Mouse (Mus musculus) liver, embryonic 11.5 days (tissue): ENCODE results near the gene Ebf1. TPM values are rescaled to one million over a fixed set of nuclear protein-coding genes. Genes with fewer than 3 reads are reported as not detected.

Experiments
- ATAC-seq: fragments of 200-750 bp; cut with Nextera tagmentation; replicated peaks from 2 replicates; pipeline ENCODE4 v1.8.0; 2017; ENCODE audit warnings: moderate number of reproducible peaks, mild to moderate bottlenecking, moderate TSS enrichment, moderate library complexity; ENCODE audit not compliant: low FRiP score
- DNase-seq: peaks from one replicate; pipeline ENCODE4 v3.0.0-alpha.2; 2017; ENCODE audit warnings: low spot score
- H3K27ac ChIP-seq: fragments of 300-500 bp; sonication (generic); 2 replicates; pipeline ENCODE4 v1.5.1; 2014; ENCODE audit warnings: mild to moderate bottlenecking, low read depth, low read length, control low read depth
- H3K27me3 ChIP-seq: fragments of 300-500 bp; sonication (generic); replicated peaks from 2 replicates; pipeline ENCODE4 v1.6.1; 2014; ENCODE audit warnings: low read length, mixed read lengths; ENCODE audit not compliant: control insufficient read depth, insufficient read depth
- H3K36me3 ChIP-seq: fragments of 300-500 bp; sonication (generic); 2 replicates; pipeline ENCODE4 v1.6.1; 2014; ENCODE audit warnings: mild to moderate bottlenecking, low read length, moderate library complexity, mixed read lengths; ENCODE audit not compliant: control insufficient read depth, insufficient read depth
- H3K4me1 ChIP-seq: fragments of 300-500 bp; sonication (generic); replicated peaks from 2 replicates; pipeline ENCODE4 v1.6.1; 2014; ENCODE audit warnings: low read length, mixed read lengths; ENCODE audit not compliant: control insufficient read depth, insufficient read depth
- H3K4me2 ChIP-seq: fragments of 300-500 bp; sonication (generic); 2 replicates; pipeline ENCODE4 v1.6.1; 2014; ENCODE audit warnings: mild to moderate bottlenecking, control low read depth, moderate library complexity
- H3K4me3 ChIP-seq: fragments of 300-500 bp; sonication (generic); 2 replicates; pipeline ENCODE4 v1.5.1; 2014; ENCODE audit warnings: low read depth, low read length, control low read depth
- H3K9ac ChIP-seq: fragments of 300-500 bp; sonication (generic); 2 replicates; pipeline ENCODE4 v1.6.1; 2014; ENCODE audit warnings: low read depth, low read length, control low read depth
- H3K9me3 ChIP-seq: fragments of 300-500 bp; sonication (generic); 2 replicates; pipeline ENCODE4 v1.6.1; 2016; ENCODE audit warnings: low read length, inconsistent platforms, mixed read lengths; ENCODE audit not compliant: control insufficient read depth
- WGBS: fragments of 180-500 bp; shearing (Covaris S2); extraction: QIAGEN DNeasy Blood & Tissue Kit; methylation state at CpG from one replicate; pipeline ENCODE4 v1.1.7; 2014; 5-methylcytosine and 5-hydroxymethylcytosine counted together
- polyA plus RNA-seq: library from polyadenylated mRNA; unstranded; fragments of >200 nt; fragmentation: Nextera tagmentation; extraction: Ambion mirVana; gene quantifications from 2 replicates; pipeline ENCODE4 v1.2.1, GENCODE M21; 2014

Ebf1 gene
- polyA plus RNA-seq, 1 experiment from 2014 or later = 0.99 TPM

- no peaks in the 10 kb centered on the region for H3K36me3 ChIP-seq
- no peak overlapping the region for H3K27ac ChIP-seq
- H3K9me3 ChIP-seq = no peaks in the 10 kb centered on the region
- no peak overlapping the region for H3K4me3 ChIP-seq
- WGBS = 74% methylated on average over 6 of the region's 6 CpGs
- DNase-seq (no peak), ATAC-seq (no peak)
- no peaks in the 10 kb centered on the region for H3K27me3 ChIP-seq
- H3K4me2 ChIP-seq = no peak overlapping the region
- no peaks in the 10 kb centered on the region for H3K4me1 ChIP-seq
- H3K9ac ChIP-seq = no peak overlapping the region
These were observed 92.8 kb downstream of the Ebf1 start for GRCm38 (mm10) chr11:44709869-44710460.

- H3K4me3 ChIP-seq = no peak overlapping the region
- no peaks in the 10 kb centered on the region for H3K9me3 ChIP-seq
- no peaks in the 10 kb centered on the region for H3K4me1 ChIP-seq
- DNase-seq (no peak), ATAC-seq (no peak)
- H3K36me3 ChIP-seq = no peaks in the 10 kb centered on the region
- no peaks in the 10 kb centered on the region for H3K27me3 ChIP-seq
- no peak overlapping the region for H3K27ac ChIP-seq
- H3K4me2 ChIP-seq = no peak overlapping the region
- H3K9ac ChIP-seq = no peak overlapping the region
These were observed 93.7 kb downstream of the Ebf1 start for GRCm38 (mm10) chr11:44710861-44711260.

GRCm38 (mm10) chr11:44714188-44714587 lies 97.1 kb downstream of the Ebf1 start:
- H3K27me3 ChIP-seq = no peaks in the 10 kb centered on the region
- DNase-seq (no peak), ATAC-seq (no peak)
- no peak overlapping the region for H3K4me3 ChIP-seq
- no peaks in the 10 kb centered on the region for H3K9me3 ChIP-seq
- no peaks in the 10 kb centered on the region for H3K36me3 ChIP-seq
- 87% methylated on average over 5 of the region's 5 CpGs for WGBS
- H3K27ac ChIP-seq = no peak overlapping the region
- H3K9ac ChIP-seq = no peak overlapping the region
- no peaks in the 10 kb centered on the region for H3K4me1 ChIP-seq
- H3K4me2 ChIP-seq = no peak overlapping the region

GRCm38 (mm10) chr11:44715776-44716175 lies 98.7 kb downstream of the Ebf1 start:
- no peak for DNase-seq
- no peak for ATAC-seq
- no peaks in the 10 kb centered on the region for H3K27me3 ChIP-seq

GRCm38 (mm10) chr11:44716928-44717327 lies 99.8 kb downstream of the Ebf1 start:
- 70% methylated on average over 6 of the region's 6 CpGs for WGBS
- ATAC-seq (no peak), DNase-seq (no peak)
- H3K27ac ChIP-seq = no peak overlapping the region
- H3K27me3 ChIP-seq = no peaks in the 10 kb centered on the region
- H3K4me2 ChIP-seq = no peak overlapping the region
- no peak overlapping the region for H3K9ac ChIP-seq
- no peaks in the 10 kb centered on the region for H3K36me3 ChIP-seq
- H3K4me3 ChIP-seq = no peak overlapping the region
- H3K9me3 ChIP-seq = no peaks in the 10 kb centered on the region
- H3K4me1 ChIP-seq = no peaks in the 10 kb centered on the region

More at GRCm38 (mm10) chr11:44715776-44716175, 98.7 kb downstream of the Ebf1 start:
- Histone ChIP-seq H3K9me3 (no peaks in the 10 kb centered on the region), H3K4me1 (no peaks in the 10 kb centered on the region), H3K4me3 (no peak overlapping the region), H3K9ac (no peak overlapping the region), H3K27ac (no peak overlapping the region), H3K4me2 (no peak overlapping the region), H3K36me3 (no peaks in the 10 kb centered on the region)
- 65% methylated on average over 4 of the region's 4 CpGs for WGBS

GRCm38 (mm10) chr11:44717636-44718035 lies 100.5 kb downstream of the Ebf1 start:
- Histone ChIP-seq H3K27ac (no peak overlapping the region), H3K4me1 (no peaks in the 10 kb centered on the region), H3K9ac (no peak overlapping the region), H3K4me2 (no peak overlapping the region), H3K9me3 (no peaks in the 10 kb centered on the region), H3K36me3 (no peaks in the 10 kb centered on the region), H3K4me3 (no peak overlapping the region), H3K27me3 (no peaks in the 10 kb centered on the region)
- DNase-seq (no peak), ATAC-seq (no peak)
- 65% methylated on average over 7 of the region's 7 CpGs for WGBS

GRCm38 (mm10) chr11:44721976-44722375 lies 104.9 kb downstream of the Ebf1 start:
- no peak for ATAC-seq
- Histone ChIP-seq H3K36me3 (no peaks in the 10 kb centered on the region), H3K27ac (no peak overlapping the region), H3K4me2 (no peak overlapping the region), H3K9ac (no peak overlapping the region), H3K4me3 (no peak overlapping the region), H3K27me3 (no peaks in the 10 kb centered on the region), H3K4me1 (no peaks in the 10 kb centered on the region), H3K9me3 (no peaks in the 10 kb centered on the region)
- no peak for DNase-seq
- WGBS = 84% methylated on average over 4 of the region's 4 CpGs

- ATAC-seq (no peak), DNase-seq (no peak)
- 79% methylated on average over 6 of the region's 6 CpGs for WGBS
- H3K36me3 ChIP-seq = no peaks in the 10 kb centered on the region
- H3K27me3 ChIP-seq = no peaks in the 10 kb centered on the region
- H3K9ac ChIP-seq = no peak overlapping the region
- H3K4me3 ChIP-seq = no peak overlapping the region
- H3K27ac ChIP-seq = no peak overlapping the region
- H3K9me3 ChIP-seq = no peaks in the 10 kb centered on the region
- H3K4me2 ChIP-seq = no peak overlapping the region
- H3K4me1 ChIP-seq = no peaks in the 10 kb centered on the region
These were observed 106.9 kb downstream of the Ebf1 start for GRCm38 (mm10) chr11:44723950-44724502.

GRCm38 (mm10) chr11:44725732-44726131 lies 108.6 kb downstream of the Ebf1 start:
- no peaks in the 10 kb centered on the region for H3K27me3 ChIP-seq
- H3K36me3 ChIP-seq = no peaks in the 10 kb centered on the region
- WGBS = 72% methylated on average over 5 of the region's 5 CpGs
- no peaks in the 10 kb centered on the region for H3K9me3 ChIP-seq
- H3K4me3 ChIP-seq = no peak overlapping the region
- H3K4me2 ChIP-seq = no peak overlapping the region
- H3K27ac ChIP-seq = no peak overlapping the region
- no peaks in the 10 kb centered on the region for H3K4me1 ChIP-seq
- no peak overlapping the region for H3K9ac ChIP-seq
- ATAC-seq = no peak
- DNase-seq = no peak
